Mouse (Mus musculus) olfactory bulb, adult 2 months (tissue): ENCODE measurements at regions not wholly inside any gene's neighbourhood (a gene's known extent, or its start where the extent isn't known, plus 50 kb on each side); places are given as distances from the start of the nearest gene placed in this dataset.

ENCODE experiments used
- CTCF ChIP-seq: fragments of 200-500 bp; IDR thresholded peaks from 2 replicates; pipeline ENCODE4 v1.5.1; 2012; ENCODE audit warnings: low read depth, mild to moderate bottlenecking, low read length, moderate library complexity; ENCODE audit not compliant: insufficient read depth
- POLR2A ChIP-seq: fragments of 200-500 bp; IDR thresholded peaks from 2 replicates; pipeline ENCODE4 v1.6.1; 2012; ENCODE audit warnings: mild to moderate bottlenecking, low read depth, low read length, moderate library complexity; ENCODE audit not compliant: insufficient read depth

DNA sequence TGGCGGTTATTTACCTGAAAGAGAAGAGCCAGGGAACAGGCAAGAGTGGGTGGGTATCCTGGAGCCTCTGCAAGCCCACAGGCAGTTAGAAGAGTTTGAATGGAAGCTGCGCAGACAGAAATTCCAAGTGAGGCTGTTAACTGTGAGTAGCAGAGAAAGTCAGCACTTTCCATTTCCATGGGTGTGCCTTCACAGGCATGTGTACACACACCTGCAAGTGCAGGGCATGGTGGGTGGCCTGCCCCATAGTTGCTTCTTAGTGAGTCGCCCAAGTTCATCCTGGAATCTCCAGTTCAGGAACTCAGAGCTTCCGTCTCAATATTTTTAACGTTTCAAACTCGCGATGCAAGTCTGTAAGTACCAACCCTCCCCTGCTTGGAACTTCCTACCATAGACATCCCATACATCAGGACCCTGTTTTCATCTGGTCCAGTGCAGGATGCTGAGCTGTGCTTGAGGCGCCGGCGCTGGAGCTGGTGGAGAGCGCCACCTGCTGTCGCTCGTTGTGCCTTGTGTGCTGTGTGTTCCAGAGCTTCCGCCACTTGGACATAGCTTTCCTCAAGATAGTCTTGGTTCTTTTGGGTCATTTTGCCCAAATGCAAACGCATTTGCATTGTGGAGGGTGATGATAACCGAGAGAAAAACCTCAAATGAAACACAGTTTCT is 228.3 kb upstream of the Stac start:
- TF ChIP-seq POLR2A (no peak), CTCF (peak; percentile 85)
